Mouse (Mus musculus): Measurements from ENCODE around the gene Cdca8.
A peak's percentile ranks its signal among the peaks of the same experiment; 100 is the strongest.

Gene Cdca8

GRCm38 (mm10) chr4:124953546-124953945 is 14.4 kb upstream of the Cdca8 start:
- no peak for DNase-seq (ENCODE audit: low spot score in 2 of 2)

GRCm38 (mm10) chr4:124951036-124951433 is 11.9 kb upstream of the Cdca8 start:
- DNase-seq (ENCODE audit: low spot score in 2 of 2), result no peak

- no peak for DNase-seq (ENCODE audit: low spot score in 2 of 2)
Measured at GRCm38 (mm10) chr4:124950181-124951035, 11.3 kb upstream of the Cdca8 start.

- DNase-seq (ENCODE audit: low spot score in 2 of 2), result no peak
Measured at GRCm38 (mm10) chr4:124949488-124949887, 10.4 kb upstream of the Cdca8 start.

GRCm38 (mm10) chr4:124944961-124945360 is 5.8 kb upstream of the Cdca8 start:
- no peak for DNase-seq (ENCODE audit: low spot score in 2 of 2)

- DNase-seq (ENCODE audit: low spot score in 2 of 2), result no peak
Measured at GRCm38 (mm10) chr4:124943781-124944180, 4.7 kb upstream of the Cdca8 start.

- DNase-seq (ENCODE audit: low spot score in 2 of 2), result peak; percentile 84 to 85
Measured at GRCm38 (mm10) chr4:124943022-124943421, 3.9 kb upstream of the Cdca8 start.

GRCm38 (mm10) chr4:124936613-124937471 is 2.3 kb downstream of the Cdca8 start, which contains the start of gene 9930104L06Rik:
Gene 9930104L06Rik (plus strand): TSS chr4:124937048.
- peak; percentile 97 to 98 for DNase-seq (ENCODE audit: low spot score in 2 of 2)

DNA sequence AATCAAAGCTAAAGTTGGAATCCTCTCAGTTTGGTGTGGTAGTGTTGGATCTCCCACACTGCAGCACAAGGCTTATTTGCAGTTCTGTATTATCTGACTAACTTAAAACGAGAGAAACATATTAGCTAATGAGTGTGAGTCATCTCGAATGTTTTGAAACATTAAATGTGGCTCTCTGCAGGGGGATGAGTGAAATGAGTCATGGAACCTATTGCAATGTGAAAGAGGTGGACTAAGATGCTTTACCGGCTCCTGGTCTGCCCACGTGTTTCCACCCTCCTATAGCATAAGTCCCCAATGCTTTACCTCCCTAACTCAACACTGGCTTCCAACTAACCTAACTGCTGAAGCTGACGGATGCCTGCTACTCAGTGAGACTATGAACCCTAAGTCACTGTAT is 11.0 kb downstream of the Cdca8 start:
- no peak for DNase-seq (ENCODE audit: low spot score in 2 of 2)

DNA sequence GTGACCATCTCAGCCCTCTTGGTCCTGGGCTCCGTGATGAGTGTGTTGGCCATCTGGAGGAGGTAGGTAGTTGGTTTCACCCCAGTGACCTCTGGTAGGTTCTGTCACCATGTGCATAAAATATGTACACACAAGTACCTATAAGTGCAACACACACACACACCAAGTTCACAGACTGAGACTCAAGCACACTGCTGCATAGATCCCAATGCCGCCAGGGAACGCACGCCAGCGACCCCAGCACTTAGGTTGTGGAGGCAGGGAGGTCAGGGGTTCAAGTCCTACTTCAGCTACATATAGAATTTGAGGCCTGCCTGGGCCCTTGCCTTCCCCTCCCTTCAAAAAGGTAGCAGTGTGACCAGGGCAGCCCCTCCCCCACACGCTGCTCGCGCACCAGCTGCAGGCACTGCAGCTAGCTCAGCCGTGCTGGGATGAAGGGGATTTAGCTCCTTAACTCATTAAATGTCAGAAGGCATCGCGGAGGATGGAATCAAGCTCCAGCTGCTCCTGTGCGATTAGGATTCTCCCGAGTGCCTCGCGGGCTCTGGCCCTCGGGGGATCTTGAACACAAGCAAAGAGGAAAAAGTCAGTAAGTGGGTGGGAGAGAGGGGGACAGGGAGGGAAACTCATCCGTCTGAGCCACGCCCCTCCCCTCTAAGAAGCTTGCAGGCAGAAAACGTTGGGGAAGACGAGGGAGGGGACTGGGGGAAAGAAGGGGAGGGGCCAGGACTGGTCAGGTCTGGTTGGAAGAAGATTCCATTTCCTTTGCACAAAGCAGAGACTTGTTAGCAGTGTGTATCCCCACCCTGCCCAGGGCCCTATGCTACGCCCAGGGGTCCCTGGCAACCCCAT is 32.9 kb downstream of the Cdca8 start:
- DNase-seq (ENCODE audit: low spot score in 2 of 2), result no peak

- DNase-seq (ENCODE audit: low spot score in 2 of 2), result no peak
Measured at GRCm38 (mm10) chr4:124905417-124905816, 33.7 kb downstream of the Cdca8 start.

DNA sequence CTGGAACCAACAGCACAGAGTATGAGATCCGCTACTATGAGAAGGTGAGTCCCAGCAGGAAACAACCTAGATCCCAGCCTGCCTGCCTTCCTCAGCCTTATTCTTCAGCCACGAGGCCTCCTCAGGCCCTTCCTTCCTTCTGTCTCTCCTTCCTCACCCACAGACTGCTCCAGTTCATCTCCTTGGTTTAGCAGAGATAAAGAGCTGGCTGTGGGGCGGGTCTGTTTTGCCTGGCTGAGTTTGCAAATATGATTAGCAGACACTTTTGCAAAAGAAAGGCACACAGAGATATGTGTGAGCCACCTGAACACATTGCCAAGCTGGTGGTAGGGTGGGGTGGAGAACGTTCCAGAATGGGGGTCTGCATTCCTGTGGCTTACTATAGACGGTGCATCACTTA is 39.2 kb downstream of the Cdca8 start:
- no peak for DNase-seq (ENCODE audit: low spot score in 2 of 2)

DNA sequence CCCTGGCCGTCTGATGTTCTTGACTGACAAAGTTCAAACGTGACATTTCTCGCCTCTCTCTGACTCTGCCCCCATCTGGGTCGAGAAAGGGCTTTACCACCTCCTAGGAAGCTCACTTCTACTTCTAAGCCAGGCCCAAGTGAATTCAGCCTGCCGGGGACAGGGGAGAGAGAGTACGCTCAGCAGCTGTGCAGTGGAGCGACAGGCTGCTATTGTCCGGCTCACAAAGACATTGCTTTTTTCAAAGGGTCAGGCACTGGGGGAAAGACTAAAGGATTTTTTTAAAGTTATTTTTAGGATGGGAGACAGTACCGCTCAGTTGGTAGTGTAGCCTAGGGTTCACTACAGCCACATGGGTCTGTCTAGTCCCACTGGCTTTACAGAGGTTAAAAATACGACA is 40.7 kb downstream of the Cdca8 start:
- DNase-seq (ENCODE audit: low spot score in 2 of 2), result no peak

- peak; percentile 64 to 74 for DNase-seq (ENCODE audit: low spot score in 2 of 2)
Measured at GRCm38 (mm10) chr4:124894508-124895428, 44.3 kb downstream of the Cdca8 start.

- no peak for DNase-seq (ENCODE audit: low spot score in 2 of 2)
Measured at GRCm38 (mm10) chr4:124893769-124894168, 45.3 kb downstream of the Cdca8 start.

DNA sequence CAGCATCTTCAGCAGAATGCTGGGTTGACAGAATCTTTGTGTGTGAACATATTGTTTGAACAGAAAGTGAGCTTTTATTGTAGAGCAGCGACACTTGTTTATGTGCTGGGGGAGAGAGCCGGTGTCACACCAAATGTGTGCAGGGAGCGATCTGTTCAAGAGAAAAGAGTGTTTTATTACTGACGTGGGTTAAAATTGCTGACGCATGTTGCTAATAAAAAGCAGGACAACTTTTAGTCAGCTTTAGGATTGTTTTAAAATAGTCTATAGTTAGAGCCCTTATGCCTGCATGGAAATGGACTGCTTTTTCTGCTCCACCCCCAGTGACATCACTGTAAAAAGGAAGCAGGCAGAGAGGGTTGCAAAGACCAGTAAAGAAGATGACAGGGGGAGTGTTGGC is 48.3 kb downstream of the Cdca8 start:
- peak in 1 of 2 experiments; percentile 31 for DNase-seq (ENCODE audit: low spot score in 2 of 2)

GRCm38 (mm10) chr4:124889935-124890334 is 49.2 kb downstream of the Cdca8 start:
- peak in 1 of 2 experiments; percentile 22 for DNase-seq (ENCODE audit: low spot score in 2 of 2)

DNA sequence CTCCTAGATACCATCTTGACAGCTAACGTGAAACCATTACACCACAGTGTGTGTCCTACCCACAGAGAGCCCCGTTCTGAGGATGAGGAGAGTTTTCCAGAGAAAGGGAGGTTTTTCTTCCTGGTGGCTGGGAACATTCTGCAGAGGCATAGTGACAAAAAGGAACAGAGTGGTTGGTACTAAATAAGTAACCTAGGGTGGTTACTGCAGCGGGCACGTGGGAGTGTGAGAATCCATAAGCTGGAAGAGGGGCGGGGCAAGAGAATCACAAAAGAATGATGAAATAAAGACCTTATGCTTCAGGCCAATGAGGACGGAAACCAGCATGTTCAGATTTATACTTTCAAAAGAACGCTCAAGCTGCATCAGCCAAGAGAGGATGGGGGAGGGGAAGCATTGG is 50.4 kb downstream of the Cdca8 start:
- peak in 1 of 2 experiments; percentile 62 for DNase-seq (ENCODE audit: low spot score in 2 of 2)

GRCm38 (mm10) chr4:124882151-124882729 is 56.9 kb downstream of the Cdca8 start:
- no peak for DNase-seq (ENCODE audit: low spot score in 2 of 2)

DNA sequence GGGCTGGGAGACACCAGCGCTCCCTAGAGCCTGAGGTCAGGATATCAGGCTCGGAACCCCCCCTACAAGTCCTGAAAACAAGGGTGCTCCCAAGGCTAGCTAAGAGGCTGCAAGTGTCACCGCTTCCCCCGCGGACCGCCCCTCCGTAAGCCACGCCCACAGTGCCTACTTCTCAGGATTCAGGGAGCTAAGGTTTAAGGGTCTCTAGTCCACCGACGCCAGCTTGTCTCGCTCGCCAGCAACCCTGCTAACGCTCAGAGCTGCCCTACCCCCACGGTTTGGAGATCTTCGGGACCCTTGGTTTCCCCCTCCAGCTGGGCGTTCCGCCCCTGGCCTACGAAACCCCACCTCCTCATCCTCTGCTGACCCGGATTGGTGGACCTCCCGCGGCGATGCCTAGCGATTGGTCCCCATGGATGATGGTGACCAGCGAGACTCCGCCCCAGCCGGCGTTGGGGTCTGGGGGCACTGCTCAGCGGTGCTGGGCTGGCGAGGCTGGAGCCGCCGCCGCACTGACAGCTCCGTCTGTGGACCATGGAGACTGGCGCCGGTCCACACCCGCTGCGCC is 57.7 kb downstream of the Cdca8 start:
- DNase-seq (ENCODE audit: low spot score in 2 of 2), result peak; percentile 87 to 88

All from frontal cortex, postnatal 36 days (tissue).